Mouse (Mus musculus): ENCODE data around the gene Olfr556. TPM values are rescaled to one million over a fixed set of nuclear protein-coding genes. Genes with fewer than 3 reads are reported as not detected.

The Olfr556 gene
- not detected for polyA plus RNA-seq (2014; fragmentation: Illumina TruSeq; extraction: RNeasy Lipid Tissue Mini Kit (QIAGEN cat#74804); ENCODE audit: low read depth, low replicate concordance)

DNA sequence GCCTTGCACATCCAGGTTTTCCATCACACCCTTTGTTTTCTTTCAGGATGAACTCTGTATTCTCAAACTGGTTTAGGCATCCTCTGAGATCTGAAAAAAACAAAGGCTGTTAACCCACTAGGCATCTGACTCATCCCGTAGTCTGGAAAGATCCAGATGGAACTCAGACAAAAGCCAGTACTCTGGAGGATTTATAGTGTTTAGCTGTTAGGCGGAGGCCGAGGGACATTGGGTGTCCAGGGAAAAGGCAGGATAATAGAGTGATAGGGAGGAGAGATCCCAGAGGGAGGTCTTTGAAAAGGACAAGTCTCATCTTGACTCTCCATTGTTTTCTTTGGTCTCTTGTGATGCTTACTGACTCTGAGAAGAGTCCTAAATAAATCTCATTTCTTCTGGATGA, at the start of gene Olfr556:
TSS of gene Olfr556 (plus strand) at position 301 of the 400 bp plus-strand sequence.

DNA sequence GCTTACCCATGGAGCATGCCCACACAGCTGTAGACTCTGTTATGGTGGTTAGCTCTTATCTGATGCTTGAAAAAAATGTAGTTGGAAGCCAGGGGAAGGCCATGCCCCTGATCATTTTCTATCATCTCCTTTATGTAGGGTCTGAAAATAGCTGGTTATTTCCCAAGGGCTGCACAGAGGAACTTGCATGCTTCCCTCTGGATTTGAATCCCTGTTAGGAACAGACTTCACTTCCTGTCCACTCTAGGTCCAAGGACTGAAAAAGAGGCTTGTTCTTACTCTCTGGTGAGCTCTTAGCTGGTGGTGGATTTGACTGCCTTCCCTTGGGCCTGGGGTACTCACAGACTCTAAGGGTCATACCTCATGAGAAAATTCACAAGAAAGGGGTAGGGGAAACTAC, 46.6 kb upstream of the Olfr556 start, which contains the start of gene Olfr553:
TSS of gene Olfr553 (minus strand) at position 101 of the 400 bp plus-strand sequence.

DNA sequence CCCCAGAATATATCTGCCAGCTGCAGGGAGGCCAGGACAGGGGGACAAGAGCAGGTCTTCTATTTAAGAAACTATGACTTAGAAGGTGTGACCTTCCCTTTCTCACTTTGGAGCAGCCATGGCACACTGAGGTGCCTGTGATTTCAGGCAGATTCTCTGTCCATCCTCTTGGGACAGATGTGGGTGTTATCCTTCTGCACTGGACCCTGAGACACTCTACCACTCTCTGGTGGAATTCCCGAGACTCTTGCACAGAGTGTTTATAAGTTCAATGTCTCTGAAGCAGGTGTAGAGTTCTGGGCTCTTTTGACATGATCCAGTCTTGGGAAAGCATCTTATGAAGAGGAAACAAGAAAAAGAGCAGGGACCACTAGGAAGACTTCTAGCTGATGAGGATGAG, 26.6 kb upstream of the Olfr556 start, which contains the start of gene Olfr554:
TSS of gene Olfr554 (plus strand) at position 301 of the 400 bp plus-strand sequence.

DNA sequence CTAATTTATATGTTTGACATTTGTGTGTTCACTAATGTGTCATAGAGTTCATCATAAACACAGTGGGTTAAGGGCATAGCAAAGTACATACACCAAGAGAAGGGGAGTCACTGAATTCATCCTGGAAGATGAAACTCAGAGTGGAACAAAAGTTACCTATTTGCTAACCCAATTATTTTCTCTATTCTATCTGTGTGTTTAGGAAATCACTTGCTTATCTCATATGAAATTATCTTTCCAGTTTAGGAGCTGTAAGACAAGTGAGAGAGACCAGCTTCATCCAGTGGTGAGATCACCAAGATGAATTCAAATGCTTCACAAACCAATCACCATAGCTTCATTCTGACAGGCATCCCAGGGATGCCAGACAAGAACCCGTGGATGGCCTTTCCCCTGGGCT, 6.2 kb upstream of the Olfr556 start, which contains the start of gene Olfr555:
TSS of gene Olfr555 (plus strand) at position 301 of the 400 bp plus-strand sequence.

DNA sequence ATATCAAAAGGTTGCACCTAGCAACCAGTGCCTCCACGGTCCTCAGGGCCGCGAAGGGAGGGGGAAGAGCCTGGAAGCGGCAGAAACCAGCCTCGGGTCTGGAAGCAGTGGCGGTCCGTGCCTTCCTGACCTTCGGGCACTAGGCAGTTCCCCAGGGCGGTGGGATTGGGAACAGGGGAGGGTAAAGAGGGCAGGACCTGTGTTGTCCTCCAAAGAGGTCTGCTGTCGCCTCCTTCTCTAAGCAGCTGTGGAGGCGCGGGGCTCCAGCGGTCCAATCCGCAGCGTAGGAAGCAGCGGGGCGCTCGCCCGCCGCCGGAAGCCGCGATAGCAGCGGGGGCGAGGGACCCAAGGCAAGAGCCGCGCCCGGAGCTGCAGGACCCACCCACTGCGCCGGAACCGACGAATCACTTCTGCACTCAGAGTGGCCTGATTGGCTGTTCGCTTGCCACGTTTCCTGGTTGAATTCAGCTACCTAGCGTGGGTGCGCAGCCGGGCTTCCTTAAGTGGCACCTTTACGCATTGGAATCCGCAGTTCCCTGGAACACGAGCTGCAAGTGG, 22.3 kb downstream of the Olfr556 start, which contains the start of gene Trim68:
TSS of gene Trim68 (minus strand) at position 384 of the 558 bp plus-strand sequence.

DNA sequence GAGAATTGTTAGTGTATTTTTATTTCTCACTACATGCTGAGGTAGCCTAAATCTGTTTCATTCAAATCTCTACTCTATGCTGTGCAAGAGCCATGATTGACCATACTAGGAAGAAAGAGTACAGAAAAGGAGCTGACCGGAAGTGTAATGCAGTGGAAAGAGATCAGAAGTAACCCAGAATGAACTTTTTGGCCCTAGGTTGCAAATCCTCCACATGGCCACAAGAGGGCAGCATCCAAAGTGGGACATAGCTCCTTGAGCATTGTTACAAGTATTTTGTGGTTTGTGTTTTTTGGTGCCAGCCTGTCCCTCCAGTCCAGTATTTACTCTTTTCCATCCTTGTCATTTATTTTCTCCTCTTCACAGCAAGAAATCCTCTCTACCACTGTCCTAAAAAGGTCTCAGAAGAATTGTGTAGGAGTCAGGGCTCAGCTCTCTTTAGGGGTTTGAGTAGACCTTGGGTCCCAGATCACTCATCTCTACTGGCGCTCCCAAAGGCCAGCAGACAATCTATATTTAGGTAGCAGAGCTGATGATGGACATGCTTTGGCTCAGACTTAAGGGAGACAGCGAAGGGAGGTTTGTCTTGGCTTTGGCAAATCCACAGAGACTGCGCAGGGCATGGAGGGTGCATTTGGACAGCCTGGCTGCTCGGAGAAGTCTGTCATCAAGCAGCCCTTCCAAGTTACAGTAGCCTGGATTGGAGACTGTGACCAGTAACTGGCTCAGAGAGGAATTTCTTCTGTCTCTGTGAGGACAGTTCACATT, 30.8 kb downstream of the Olfr556 start, which contains the start of gene Olfr557:
TSS of gene Olfr557 (plus strand) at position 553 of the 768 bp plus-strand sequence.

DNA sequence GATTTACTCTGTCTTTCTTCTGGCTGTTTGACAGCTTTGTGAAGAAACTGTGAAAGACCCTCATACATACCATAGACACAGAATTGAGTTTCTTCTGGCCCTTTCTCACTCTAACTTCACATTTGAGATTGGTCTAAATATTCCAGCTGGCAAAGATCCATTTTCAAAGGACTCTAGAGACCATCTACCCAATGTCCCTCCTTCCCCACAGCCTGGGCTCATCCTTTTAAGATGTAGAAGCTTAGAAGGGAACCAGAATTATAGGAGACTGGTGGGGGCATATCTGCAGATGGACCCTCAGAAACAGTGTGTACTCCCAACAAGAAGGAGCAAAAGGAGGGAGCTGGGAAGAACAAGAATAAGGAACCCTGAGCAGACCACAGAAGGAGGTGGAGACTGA, 37.2 kb downstream of the Olfr556 start, which contains the start of gene Olfr558:
TSS of gene Olfr558 (plus strand) at position 301 of the 400 bp plus-strand sequence.

DNA sequence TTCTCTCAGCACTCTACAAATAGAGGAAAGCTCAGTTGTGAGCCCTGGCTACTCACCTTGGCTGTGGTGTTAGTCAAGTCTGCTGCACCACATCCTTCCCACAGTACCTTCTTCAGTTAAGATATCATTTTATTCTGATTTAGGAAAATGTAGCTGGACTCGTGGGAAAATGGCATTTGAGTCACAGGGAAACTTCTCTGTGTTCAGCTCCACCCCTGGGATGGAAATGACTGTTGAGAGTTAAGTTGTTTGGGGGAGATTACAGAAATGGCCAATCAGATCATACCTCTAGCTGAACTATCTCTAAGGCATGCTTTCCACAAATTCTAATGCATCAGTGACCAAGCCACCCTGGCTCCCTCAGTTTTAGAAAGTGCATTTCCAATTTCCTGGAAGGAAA, 54.3 kb downstream of the Olfr556 start, which contains the start of gene Olfr33:
TSS of gene Olfr33 (minus strand) at position 101 of the 400 bp plus-strand sequence.

Other genes starting within 250 kb of the Olfr556 start
- 20.0 TPM for gene Rrm1, start 223.2 kb upstream of the Olfr556 start, polyA plus RNA-seq (2014; fragmentation: Illumina TruSeq; extraction: RNeasy Lipid Tissue Mini Kit (QIAGEN cat#74804); ENCODE audit: low read depth, low replicate concordance)
- gene Olfr543, start 183.2 kb upstream of the Olfr556 start, polyA plus RNA-seq (2014; fragmentation: Illumina TruSeq; extraction: RNeasy Lipid Tissue Mini Kit (QIAGEN cat#74804); ENCODE audit: low read depth, low replicate concordance), result 0.56 TPM
- gene Olfr544, start 176.6 kb upstream of the Olfr556 start, polyA plus RNA-seq (2014; fragmentation: Illumina TruSeq; extraction: RNeasy Lipid Tissue Mini Kit (QIAGEN cat#74804); ENCODE audit: low read depth, low replicate concordance), result not detected
- gene Olfr545, start 165.3 kb upstream of the Olfr556 start, polyA plus RNA-seq (2014; fragmentation: Illumina TruSeq; extraction: RNeasy Lipid Tissue Mini Kit (QIAGEN cat#74804); ENCODE audit: low read depth, low replicate concordance), result not detected
- gene Olfr547, start 130.2 kb upstream of the Olfr556 start, polyA plus RNA-seq (2014; fragmentation: Illumina TruSeq; extraction: RNeasy Lipid Tissue Mini Kit (QIAGEN cat#74804); ENCODE audit: low read depth, low replicate concordance), result not detected
- not detected for gene Olfr548-ps1, start 124.0 kb upstream of the Olfr556 start, polyA plus RNA-seq (2014; fragmentation: Illumina TruSeq; extraction: RNeasy Lipid Tissue Mini Kit (QIAGEN cat#74804); ENCODE audit: low read depth, low replicate concordance)
- gene Olfr549, start 115.0 kb upstream of the Olfr556 start, polyA plus RNA-seq (2014; fragmentation: Illumina TruSeq; extraction: RNeasy Lipid Tissue Mini Kit (QIAGEN cat#74804); ENCODE audit: low read depth, low replicate concordance), result not detected
- 11.5 TPM for gene Trim21, start 99.4 kb upstream of the Olfr556 start, polyA plus RNA-seq (2014; fragmentation: Illumina TruSeq; extraction: RNeasy Lipid Tissue Mini Kit (QIAGEN cat#74804); ENCODE audit: low read depth, low replicate concordance)
- not detected for gene Olfr550, start 93.5 kb upstream of the Olfr556 start, polyA plus RNA-seq (2014; fragmentation: Illumina TruSeq; extraction: RNeasy Lipid Tissue Mini Kit (QIAGEN cat#74804); ENCODE audit: low read depth, low replicate concordance)
- not detected for gene Olfr551, start 73.0 kb upstream of the Olfr556 start, polyA plus RNA-seq (2014; fragmentation: Illumina TruSeq; extraction: RNeasy Lipid Tissue Mini Kit (QIAGEN cat#74804); ENCODE audit: low read depth, low replicate concordance)
- not detected for gene Olfr552, start 67.1 kb upstream of the Olfr556 start, polyA plus RNA-seq (2014; fragmentation: Illumina TruSeq; extraction: RNeasy Lipid Tissue Mini Kit (QIAGEN cat#74804); ENCODE audit: low read depth, low replicate concordance)
- not detected for gene Olfr553, start 46.7 kb upstream of the Olfr556 start, polyA plus RNA-seq (2014; fragmentation: Illumina TruSeq; extraction: RNeasy Lipid Tissue Mini Kit (QIAGEN cat#74804); ENCODE audit: low read depth, low replicate concordance)
- not detected for gene Olfr554, start 26.5 kb upstream of the Olfr556 start, polyA plus RNA-seq (2014; fragmentation: Illumina TruSeq; extraction: RNeasy Lipid Tissue Mini Kit (QIAGEN cat#74804); ENCODE audit: low read depth, low replicate concordance)
- gene Olfr555, start 6.1 kb upstream of the Olfr556 start, polyA plus RNA-seq (2014; fragmentation: Illumina TruSeq; extraction: RNeasy Lipid Tissue Mini Kit (QIAGEN cat#74804); ENCODE audit: low read depth, low replicate concordance), result not detected
- 32.3 TPM for gene Trim68, start 22.4 kb downstream of the Olfr556 start, polyA plus RNA-seq (2014; fragmentation: Illumina TruSeq; extraction: RNeasy Lipid Tissue Mini Kit (QIAGEN cat#74804); ENCODE audit: low read depth, low replicate concordance)
- gene Olfr557, start 31.0 kb downstream of the Olfr556 start, polyA plus RNA-seq (2014; fragmentation: Illumina TruSeq; extraction: RNeasy Lipid Tissue Mini Kit (QIAGEN cat#74804); ENCODE audit: low read depth, low replicate concordance), result not detected
- 1.8 TPM for gene Olfr558, start 37.3 kb downstream of the Olfr556 start, polyA plus RNA-seq (2014; fragmentation: Illumina TruSeq; extraction: RNeasy Lipid Tissue Mini Kit (QIAGEN cat#74804); ENCODE audit: low read depth, low replicate concordance)
- not detected for gene Olfr33, start 54.2 kb downstream of the Olfr556 start, polyA plus RNA-seq (2014; fragmentation: Illumina TruSeq; extraction: RNeasy Lipid Tissue Mini Kit (QIAGEN cat#74804); ENCODE audit: low read depth, low replicate concordance)
- gene Olfr559, start 62.6 kb downstream of the Olfr556 start, polyA plus RNA-seq (2014; fragmentation: Illumina TruSeq; extraction: RNeasy Lipid Tissue Mini Kit (QIAGEN cat#74804); ENCODE audit: low read depth, low replicate concordance), result not detected
- gene Olfr560, start 94.5 kb downstream of the Olfr556 start, polyA plus RNA-seq (2014; fragmentation: Illumina TruSeq; extraction: RNeasy Lipid Tissue Mini Kit (QIAGEN cat#74804); ENCODE audit: low read depth, low replicate concordance), result not detected
- gene Olfr78, start 94.6 kb downstream of the Olfr556 start, polyA plus RNA-seq (2014; fragmentation: Illumina TruSeq; extraction: RNeasy Lipid Tissue Mini Kit (QIAGEN cat#74804); ENCODE audit: low read depth, low replicate concordance), result 1.7 TPM
- gene Olfr561, start 106.3 kb downstream of the Olfr556 start, polyA plus RNA-seq (2014; fragmentation: Illumina TruSeq; extraction: RNeasy Lipid Tissue Mini Kit (QIAGEN cat#74804); ENCODE audit: low read depth, low replicate concordance), result not detected
- gene Olfr564, start 138.6 kb downstream of the Olfr556 start, polyA plus RNA-seq (2014; fragmentation: Illumina TruSeq; extraction: RNeasy Lipid Tissue Mini Kit (QIAGEN cat#74804); ENCODE audit: low read depth, low replicate concordance), result not detected
- gene Olfr566, start 193.9 kb downstream of the Olfr556 start, polyA plus RNA-seq (2014; fragmentation: Illumina TruSeq; extraction: RNeasy Lipid Tissue Mini Kit (QIAGEN cat#74804); ENCODE audit: low read depth, low replicate concordance), result not detected
- not detected for gene Olfr568, start 212.2 kb downstream of the Olfr556 start, polyA plus RNA-seq (2014; fragmentation: Illumina TruSeq; extraction: RNeasy Lipid Tissue Mini Kit (QIAGEN cat#74804); ENCODE audit: low read depth, low replicate concordance)
- not detected for gene Olfr569, start 226.0 kb downstream of the Olfr556 start, polyA plus RNA-seq (2014; fragmentation: Illumina TruSeq; extraction: RNeasy Lipid Tissue Mini Kit (QIAGEN cat#74804); ENCODE audit: low read depth, low replicate concordance)
- not detected for gene Olfr570, start 229.7 kb downstream of the Olfr556 start, polyA plus RNA-seq (2014; fragmentation: Illumina TruSeq; extraction: RNeasy Lipid Tissue Mini Kit (QIAGEN cat#74804); ENCODE audit: low read depth, low replicate concordance)